Mouse (Mus musculus) small intestine, adult 2 months (tissue): ENCODE data around the gene Cenpt.

Experiments
- CTCF ChIP-seq: fragments of 200-500 bp; IDR thresholded peaks from 2 replicates; pipeline ENCODE4 v1.5.1; 2012; ENCODE audit warnings: low read depth, mild to moderate bottlenecking, control low read depth, inconsistent platforms, low read length, moderate library complexity, mixed read lengths; ENCODE audit not compliant: insufficient replicate concordance, insufficient read length; ENCODE audit errors: extremely low read depth
- POLR2A ChIP-seq: fragments of 200-500 bp; IDR thresholded peaks from 2 replicates; pipeline ENCODE4 v1.6.1; 2012; ENCODE audit warnings: low read depth, mild to moderate bottlenecking, control low read depth, inconsistent platforms, low read length, moderate library complexity

- TF ChIP-seq CTCF (no peak), POLR2A (no peak)
Measured at GRCm38 (mm10) chr8:105854303-105854702, 1.2 kb upstream of the Cenpt start.
